ENCODE assay signal across 34 mouse cellular contexts in the genomic region with DNA sequence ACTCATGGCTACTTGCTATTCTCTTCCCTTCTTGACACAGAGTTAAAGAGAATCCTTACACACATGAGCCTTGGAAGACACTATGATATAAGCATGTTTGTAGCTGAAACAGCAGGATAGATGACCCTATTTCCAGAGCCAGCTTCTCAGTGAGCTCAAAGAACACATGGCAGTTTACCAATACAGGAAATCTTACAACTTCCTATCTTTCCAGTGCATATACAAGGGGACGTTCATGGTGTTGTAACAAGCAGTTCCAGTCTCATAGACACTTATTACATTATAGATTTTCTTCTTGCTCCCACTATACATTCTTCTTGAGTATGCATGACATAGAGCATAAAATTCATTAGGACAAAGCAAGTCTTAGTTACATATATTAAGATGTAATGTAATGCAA.
"Had no signal": no experiment of that assay in that cellular context is flagged by ENCODE, and none has a peak within 500 bp of the region (broad histone marks: within the 10 kb centered on the region; RNA-seq: fewer than 3 reads in every experiment).

No protein-coding gene starts in this region.

- H3K9ac ChIP-seq: heart, embryonic 12.5 days; heart, embryonic 13.5 days; heart, embryonic 15.5 days; hindbrain, embryonic 12.5 days; hindbrain, embryonic 13.5 days; hindbrain, embryonic 14.5 days; hindbrain, embryonic 15.5 days; intestine, embryonic 15.5 days; kidney, embryonic 15.5 days had no signal

- H3K4me2 ChIP-seq: heart, embryonic 11.5 days; heart, embryonic 12.5 days; heart, embryonic 13.5 days; heart, embryonic 15.5 days; hindbrain, embryonic 12.5 days; hindbrain, embryonic 13.5 days; hindbrain, embryonic 14.5 days; hindbrain, embryonic 15.5 days; intestine, embryonic 15.5 days; kidney, embryonic 15.5 days had no signal

- H3K27me3 ChIP-seq: heart, embryonic 12.5 days; heart, embryonic 13.5 days; heart, embryonic 15.5 days; hindbrain, embryonic 12.5 days; hindbrain, embryonic 13.5 days; hindbrain, embryonic 15.5 days; intestine, embryonic 15.5 days; kidney, embryonic 15.5 days had no signal

- DNase-seq: heart, postnatal 10 days; heart, postnatal 14 days; heart, postnatal 4 days; kidney, adult 11 months; kidney, adult 18-20 months; kidney, adult 2 months; kidney, adult 8-10 months; kidney, adult 9 months; kidney, postnatal 10 days; kidney, postnatal 14 days; kidney, postnatal 25 days; kidney, postnatal 36 days; kidney, postnatal 4 days; layer of hippocampus, adult 9-11 months; layer of hippocampus, postnatal 36 days had no signal

- H3K36me3 ChIP-seq: heart, embryonic 10.5 days; heart, embryonic 12.5 days; heart, embryonic 13.5 days; heart, embryonic 15.5 days; hindbrain, embryonic 10.5 days; hindbrain, embryonic 12.5 days; hindbrain, embryonic 13.5 days; hindbrain, embryonic 15.5 days; intestine, embryonic 15.5 days; kidney, embryonic 15.5 days had no signal

- H3K9me3 ChIP-seq: heart, embryonic 10.5 days; heart, embryonic 12.5 days; heart, embryonic 13.5 days; heart, embryonic 15.5 days; hindbrain, embryonic 10.5 days; hindbrain, embryonic 12.5 days; hindbrain, embryonic 13.5 days; hindbrain, embryonic 15.5 days; intestine, embryonic 15.5 days; kidney, embryonic 15.5 days had no signal

- H3K27ac ChIP-seq: heart, embryonic 10.5 days; heart, embryonic 13.5 days; heart, embryonic 15.5 days; hindbrain, embryonic 10.5 days; hindbrain, embryonic 12.5 days; hindbrain, embryonic 13.5 days; hindbrain, embryonic 14.5 days; hindbrain, embryonic 15.5 days; hindbrain, postnatal 0 days; intestine, embryonic 15.5 days; kidney, embryonic 15.5 days; kidney, postnatal 0 days; layer of hippocampus, adult 2 months had no signal

- ATAC-seq: hindbrain, embryonic 16.5 days; hindbrain, postnatal 0 days; inflammation-experienced regulatory T-cells, adult 6 months; intestine, embryonic 15.5 days; intestine, embryonic 16.5 days; intestine, postnatal 0 days had no signal

- H3K4me3 ChIP-seq: heart, embryonic 10.5 days; heart, embryonic 12.5 days; heart, embryonic 13.5 days; heart, embryonic 15.5 days; hindbrain, embryonic 10.5 days; hindbrain, embryonic 12.5 days; hindbrain, embryonic 13.5 days; hindbrain, embryonic 15.5 days; intestine, embryonic 15.5 days; kidney, embryonic 15.5 days; layer of hippocampus, adult 2 months had no signal

- H3K4me1 ChIP-seq: hindbrain, embryonic 12.5 days; intestine, embryonic 15.5 days; kidney, embryonic 15.5 days had no signal
